Mouse (Mus musculus) heart, adult 18-20 months (tissue): ENCODE measurements around the gene Ppp2r1b. TPM values are rescaled to one million over a fixed set of nuclear protein-coding genes. Genes with fewer than 3 reads are reported as not detected.

Experiments used
- DNase-seq, 2 experiments: peaks; one replicate each; pipeline ENCODE4 v3.0.0; 2021 to 2022; ENCODE audit warnings: mixed read lengths in 1 of 2
- total RNA-seq, 2 experiments: library from RNA; stranded (reverse); gene quantifications; 2 replicates each; pipeline ENCODE4 v1.2.3; 2021

Gene Ppp2r1b
- total RNA-seq, 2 experiments from 2014 or later: 10.6 to 11.3 TPM

DNA sequence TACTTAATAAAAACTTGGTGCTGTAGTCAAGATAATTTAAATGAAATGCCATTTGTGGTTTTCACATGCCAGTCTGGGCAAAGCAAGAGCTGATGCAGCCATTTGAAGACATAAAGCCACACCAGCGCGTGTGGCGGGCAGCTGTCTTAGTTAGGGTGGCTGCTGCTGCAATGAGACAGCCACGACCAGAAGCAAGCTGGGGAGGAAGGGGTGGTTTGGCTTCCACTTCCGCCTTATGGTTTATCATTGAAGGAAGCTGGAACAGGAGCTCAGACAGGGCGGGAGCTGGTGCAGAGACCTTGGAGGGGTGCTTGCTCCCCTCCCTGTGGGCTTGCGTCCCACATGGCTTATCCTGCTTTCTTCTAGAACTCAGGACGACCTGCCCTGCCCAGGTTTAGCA, 20.7 kb downstream of the Ppp2r1b start:
- DNase-seq: no peak

DNA sequence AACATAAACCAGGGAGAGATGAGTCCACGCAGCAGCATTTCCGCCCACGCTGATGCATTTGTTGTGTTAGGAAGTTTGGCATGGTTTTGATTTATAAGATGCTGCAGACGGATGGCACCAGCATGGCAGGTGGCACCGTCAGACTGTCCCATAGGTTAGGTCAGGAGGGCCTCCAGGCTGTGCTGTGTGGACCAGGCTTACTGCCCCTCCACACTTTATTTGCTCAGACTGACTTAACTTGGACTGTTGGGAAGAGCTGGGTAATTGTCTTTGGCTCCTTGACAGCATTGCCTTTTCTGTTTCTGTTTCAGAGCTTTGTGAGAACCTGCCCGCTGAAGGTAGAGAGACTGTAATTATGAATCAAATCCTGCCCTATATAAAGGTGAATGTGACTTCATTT, 21.9 kb downstream of the Ppp2r1b start:
- no peak for DNase-seq

DNA sequence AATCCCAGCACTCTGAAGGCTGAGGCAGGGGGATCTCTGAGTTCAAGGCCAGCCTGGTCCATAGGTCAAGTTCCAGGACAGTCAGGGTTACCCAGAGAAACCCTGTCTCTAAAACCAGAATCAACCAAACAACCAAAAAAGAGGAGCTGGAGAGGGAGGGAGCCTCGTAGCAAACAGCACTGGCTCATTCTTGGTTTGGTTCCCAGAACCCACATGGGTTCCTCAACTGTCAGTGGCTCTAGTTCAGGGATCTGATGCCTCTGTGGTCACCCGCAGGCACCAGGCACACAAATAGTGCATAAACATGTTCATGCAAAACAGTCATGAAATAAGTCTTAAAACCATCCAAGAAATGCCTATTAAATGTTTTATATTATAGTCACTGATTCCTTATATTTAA, 23.1 kb downstream of the Ppp2r1b start:
- no peak for DNase-seq

DNA sequence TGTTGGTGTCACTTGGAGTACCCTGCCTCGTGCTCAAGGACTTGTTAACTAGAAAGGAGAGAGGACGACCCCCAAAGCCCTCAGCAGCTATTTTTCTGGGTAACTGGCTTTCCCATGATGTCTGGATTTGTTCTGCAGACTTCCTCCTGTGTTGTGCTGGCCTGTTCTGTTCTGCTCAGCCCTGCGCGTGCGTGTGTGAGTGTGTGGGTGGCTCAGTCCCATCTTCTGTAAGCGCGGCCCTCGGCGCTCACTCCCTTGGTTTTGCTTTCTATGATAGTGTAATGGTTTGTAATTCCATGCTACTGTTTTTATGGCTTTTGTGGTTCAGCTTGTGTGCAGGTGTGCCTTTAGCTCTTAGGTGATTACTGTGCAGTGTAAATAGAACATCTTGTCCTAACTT, 28.1 kb downstream of the Ppp2r1b start:
- DNase-seq: no peak

DNA sequence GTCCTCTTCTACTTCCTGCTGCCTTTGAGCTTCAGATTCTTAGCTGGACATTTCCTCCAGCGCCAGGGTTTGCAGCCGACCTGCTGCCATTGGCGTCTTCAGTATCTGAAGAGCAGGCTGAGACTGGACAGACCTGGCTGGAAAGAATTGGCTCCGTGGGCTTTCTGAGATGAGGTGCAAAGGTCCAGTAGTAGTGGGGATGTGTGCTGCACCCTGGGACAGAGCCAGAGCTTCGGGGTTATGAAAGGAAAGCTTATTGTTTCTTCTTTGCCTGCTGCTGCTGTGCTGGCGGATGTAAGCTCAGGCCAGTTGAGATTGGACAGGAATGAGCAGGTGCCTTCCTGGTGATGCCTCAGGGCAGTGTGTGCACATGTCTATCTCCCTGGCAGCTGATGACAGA, 28.9 kb downstream of the Ppp2r1b start:
- no peak for DNase-seq

DNA sequence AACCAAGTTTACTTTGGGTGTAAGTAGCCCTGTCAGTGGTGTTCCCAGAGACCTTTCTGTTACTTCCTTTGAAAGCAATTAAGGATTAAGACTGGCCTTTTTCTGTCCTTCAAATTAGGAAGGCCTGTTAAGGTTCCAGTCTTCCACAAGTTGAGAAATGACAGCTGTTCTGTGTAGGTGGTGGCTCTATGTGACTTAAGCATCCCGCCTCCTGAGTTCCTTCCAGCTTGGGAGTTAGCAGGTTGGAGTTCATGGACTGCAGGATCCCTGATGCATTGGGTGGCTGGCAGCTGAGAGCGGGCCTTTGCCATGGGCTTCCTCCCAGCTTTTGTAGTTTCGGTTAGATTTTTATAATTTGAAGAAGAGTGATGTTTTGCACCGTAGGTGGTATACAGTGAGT, 30.4 kb downstream of the Ppp2r1b start:
- no peak for DNase-seq

DNA sequence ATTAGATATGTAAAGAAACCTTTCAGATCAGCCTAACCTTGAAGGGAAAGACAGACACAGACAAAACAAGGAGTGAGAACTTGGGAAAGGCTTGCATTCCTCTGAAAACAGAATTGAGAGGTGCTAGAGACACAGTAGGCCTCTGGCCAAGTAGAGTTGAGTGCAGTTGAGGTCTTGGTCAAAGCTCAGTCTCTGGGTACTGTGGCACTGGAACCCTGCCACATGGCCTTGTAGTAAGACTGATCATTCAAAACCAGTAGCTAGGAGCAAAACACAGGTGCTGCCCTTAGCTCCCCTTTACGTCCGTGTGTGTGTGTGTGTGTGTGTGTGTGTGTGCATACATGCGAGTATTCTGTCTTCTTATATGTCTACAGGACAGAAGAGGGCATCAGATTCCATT, 31.2 kb downstream of the Ppp2r1b start:
- no peak for DNase-seq

DNA sequence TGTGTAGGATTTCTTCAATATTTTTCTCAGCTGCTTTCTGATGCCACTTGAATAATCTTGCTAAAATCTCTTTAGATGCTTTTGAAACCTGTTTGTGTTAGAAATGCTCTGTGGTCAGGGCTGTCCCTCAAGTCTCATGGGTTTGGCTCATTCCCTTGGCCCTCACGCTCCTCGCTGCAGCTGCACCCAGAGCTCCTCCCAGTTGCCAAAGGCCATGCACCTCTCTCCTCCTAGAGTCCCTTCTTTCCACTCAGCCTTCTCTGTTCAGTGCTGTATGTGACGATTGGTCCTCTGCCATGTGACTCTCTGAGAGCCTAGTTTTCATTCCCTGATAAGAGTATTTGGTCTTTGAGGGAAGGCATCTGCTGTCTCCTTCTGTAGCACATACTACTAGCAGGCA, 32.3 kb downstream of the Ppp2r1b start:
- DNase-seq: no peak

DNA sequence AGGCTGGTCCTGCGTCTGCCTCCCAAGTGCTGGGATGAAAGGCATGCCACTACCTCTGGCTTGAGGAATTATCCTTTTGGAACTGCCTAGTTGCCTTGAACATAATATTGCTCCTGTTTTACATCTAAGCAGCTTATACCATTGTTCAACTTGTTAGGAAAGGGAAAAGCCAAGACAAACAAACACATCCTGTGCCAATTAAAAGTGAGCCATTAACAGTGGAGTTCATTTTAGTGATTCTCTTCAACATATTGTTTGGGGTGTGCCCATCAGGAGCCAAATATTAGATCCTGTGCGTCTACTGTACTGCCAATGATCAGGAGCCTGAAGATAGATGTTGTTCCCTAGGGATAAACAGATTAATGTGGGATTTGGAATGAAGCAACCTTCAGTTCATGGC, 37.1 kb downstream of the Ppp2r1b start:
- no peak for DNase-seq

DNA sequence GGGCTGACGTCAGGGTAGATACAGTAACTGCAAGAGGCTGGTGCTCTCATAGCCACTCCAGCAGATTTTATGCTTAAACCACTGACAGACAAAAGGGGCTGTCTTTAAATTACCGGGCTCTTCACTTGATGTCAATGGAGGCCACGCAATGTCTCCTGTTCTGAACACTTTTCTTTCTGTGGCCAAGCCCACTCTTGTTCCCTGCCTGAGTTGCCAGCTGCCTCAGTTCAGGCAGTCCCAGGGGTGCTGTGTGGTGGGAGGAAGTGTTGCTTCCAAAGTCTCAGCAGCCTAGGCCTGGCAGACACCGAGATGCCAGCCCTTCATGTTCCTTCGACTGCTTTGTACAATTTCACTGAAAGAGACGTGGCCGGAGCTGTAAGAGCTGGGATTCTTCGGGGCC, 39.0 kb downstream of the Ppp2r1b start:
- peak; percentile 47 to 48 for DNase-seq

DNA sequence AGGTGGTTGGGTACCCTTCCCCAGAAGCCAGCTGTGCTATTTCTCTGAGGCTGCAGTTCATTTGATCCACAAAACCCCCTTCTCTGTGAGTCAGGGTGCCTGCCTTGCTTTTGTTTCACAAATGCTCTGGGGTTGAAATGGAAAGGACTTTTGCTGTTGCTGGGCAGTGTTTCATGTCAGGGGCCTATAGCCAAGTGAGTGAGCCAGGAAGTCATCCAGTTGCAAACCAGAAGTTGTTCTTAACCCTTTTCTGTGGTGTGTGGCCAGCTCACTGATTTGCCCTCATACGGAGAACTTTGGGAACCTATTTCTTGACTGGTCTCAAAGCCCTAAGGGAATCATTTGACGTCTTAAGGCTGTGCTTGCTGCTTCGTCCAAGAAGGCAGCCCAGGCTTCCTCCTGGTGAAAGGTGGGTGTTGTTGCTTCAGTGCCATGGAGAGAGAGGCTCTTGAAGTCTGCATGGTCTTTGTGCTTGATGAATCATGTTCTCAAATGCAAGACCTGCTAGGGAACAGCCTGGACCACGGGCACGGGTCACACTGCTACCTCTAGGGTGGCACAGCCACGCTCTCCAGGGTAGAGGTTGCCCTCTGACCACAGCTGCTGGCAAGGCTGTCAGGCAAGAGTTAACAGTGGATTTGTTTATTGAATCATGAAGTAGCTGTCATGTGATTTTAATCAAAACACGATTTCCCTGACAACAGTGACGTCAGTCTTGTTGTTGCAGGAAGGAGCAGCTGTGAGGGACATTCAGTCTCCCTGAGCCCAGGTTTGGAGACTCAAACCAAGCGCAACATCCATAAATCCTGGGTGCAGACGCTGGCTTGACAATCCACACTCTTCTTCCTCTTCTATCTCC, 39.9 kb downstream of the Ppp2r1b start:
- DNase-seq: peak; percentile 82 to 89

DNA sequence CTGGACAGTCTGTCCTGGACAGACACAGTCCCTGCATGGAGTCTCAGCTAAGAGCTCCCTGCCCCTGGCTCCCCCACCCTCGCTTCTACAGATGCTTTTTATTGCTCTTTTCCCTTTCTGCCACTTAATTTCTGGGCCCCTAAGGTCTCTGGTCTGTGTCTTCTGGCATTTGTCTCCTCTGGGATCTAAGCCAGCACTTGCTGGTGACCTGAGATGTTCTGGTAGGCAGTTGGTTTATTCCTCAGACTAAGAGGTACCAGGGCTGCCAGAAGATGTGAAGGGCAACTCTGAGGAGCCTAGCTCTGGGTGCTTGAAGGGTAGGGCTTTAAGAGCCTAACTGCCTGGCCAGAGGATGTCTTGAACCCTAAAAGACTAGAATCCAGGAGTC, 40.5 kb downstream of the Ppp2r1b start:
- DNase-seq: no peak

DNA sequence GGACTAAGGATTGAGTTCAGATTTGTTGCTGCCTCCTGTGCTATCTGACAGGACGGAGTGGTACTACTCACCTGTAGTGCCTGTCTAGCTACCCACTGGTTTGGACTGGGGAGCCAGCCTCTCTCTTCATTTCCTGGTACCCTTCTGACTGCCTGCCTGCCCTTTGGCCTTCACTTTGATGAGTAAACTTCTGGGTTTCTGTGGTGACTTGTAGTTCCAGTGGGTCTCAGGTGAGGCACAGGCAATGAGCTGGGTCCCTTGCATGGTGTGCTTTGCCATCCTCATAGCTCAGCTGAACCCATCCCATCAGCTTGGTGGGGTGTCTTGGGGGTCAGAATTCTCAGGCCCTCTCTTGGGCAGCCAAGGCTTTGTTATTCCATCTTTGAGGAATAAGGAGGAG, 41.8 kb downstream of the Ppp2r1b start:
- no peak for DNase-seq

DNA sequence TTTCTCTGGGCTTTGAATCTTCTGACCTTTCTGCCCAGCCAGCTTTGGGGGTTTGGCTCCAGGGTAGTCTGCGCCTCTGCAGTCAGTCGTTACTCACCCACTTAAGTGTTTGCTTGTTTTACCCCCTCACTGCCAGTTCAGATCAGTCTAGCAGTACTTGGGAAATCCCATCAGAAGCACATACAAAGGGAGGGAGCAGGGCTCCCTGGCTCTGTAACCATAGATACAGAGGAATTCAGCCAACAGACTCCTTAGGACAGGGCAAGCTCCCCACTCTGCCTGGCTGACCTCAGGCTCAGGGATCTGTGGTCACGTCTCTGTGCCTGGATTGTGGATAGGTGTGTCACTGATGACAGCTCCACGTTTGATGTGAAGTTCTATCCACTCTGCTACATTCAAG, 42.2 kb downstream of the Ppp2r1b start:
- peak; percentile 48 to 58 for DNase-seq

DNA sequence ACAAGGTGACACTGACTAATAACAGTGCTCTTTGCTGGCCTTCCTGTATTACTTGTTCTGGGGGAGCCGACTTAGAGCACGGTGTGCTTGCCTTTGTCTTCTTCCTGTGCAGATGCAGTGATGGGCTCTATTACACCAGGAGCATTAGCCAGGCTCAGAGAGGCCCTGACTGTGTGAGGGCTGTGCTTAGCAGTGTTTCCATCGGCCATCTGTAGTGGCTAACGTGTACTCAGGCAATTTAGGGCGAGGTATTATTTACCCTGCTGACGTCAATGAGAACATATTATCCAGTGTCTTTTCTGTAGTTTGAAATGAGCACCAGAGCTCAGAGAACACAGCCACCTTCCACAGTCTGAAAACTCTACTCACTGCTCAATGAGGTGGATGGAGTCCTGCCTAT, 44.1 kb downstream of the Ppp2r1b start:
- no peak for DNase-seq

DNA sequence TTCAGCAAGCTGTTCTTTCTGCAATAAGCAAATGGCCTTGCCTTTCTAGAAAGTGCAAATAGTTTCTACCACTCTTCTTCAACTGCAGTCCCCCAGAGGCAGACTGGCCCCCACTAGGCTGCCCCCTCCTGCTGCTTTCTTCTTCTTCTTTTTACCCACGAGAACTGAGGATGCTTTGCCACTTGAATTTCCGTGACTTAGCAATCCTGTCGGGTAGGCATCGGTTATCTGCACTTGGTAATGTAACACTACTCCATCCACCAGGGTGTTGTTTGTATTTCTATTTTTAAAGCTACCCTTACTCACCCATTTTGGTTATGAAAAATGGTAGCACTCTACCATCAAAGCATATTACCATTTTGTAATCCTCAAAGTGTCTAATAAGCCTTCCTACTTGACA, 44.9 kb downstream of the Ppp2r1b start:
- DNase-seq: no peak

DNA sequence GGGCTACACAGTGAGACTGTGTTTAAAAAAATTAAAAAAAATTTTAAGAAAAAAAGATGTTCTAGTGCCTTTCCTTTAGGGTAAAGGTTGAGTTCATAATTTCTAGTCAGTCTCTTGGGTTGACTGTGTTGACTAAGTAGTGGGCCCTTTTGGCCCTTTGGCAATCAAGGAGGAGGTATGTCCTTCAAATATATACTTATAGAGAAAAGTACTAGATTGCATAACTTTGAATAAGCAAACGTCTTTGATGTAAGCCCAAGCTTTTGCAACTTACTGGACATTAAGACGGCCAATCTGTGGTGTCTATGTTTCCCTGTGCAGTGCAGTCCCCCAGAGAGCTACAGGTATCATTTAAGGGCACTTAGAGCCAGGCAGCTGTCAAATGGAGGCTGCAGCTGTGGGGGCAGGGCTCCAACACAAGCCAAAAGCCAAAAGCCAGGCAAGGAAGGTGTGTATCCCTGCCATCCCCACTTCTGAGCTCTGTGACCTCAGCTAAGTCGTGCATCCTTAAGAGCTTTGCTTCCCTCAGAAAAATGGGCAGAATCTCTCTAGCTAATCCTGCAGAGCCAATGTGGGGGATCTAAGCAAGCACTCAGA, 45.5 kb downstream of the Ppp2r1b start:
- DNase-seq: no peak

DNA sequence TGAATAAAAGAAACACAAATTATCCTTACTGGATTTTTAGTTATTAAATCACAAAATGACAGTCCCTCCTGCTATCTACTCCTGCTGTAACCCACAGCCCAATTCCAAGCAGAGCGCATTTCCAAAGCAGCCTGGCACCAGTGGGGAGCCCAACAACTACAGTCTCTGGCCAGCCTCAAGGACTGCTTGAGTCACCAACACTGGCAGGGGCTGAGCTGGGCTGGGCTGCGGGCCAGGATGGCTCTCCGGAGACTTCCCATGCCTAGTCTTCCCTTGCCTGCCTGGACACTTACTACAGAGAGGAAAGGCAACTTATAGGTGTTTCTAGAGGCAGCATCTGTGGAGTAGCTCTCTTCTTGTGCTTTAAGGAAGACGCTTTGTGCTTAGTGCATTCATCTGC, 48.6 kb downstream of the Ppp2r1b start:
- DNase-seq: peak; percentile 83 to 85

DNA sequence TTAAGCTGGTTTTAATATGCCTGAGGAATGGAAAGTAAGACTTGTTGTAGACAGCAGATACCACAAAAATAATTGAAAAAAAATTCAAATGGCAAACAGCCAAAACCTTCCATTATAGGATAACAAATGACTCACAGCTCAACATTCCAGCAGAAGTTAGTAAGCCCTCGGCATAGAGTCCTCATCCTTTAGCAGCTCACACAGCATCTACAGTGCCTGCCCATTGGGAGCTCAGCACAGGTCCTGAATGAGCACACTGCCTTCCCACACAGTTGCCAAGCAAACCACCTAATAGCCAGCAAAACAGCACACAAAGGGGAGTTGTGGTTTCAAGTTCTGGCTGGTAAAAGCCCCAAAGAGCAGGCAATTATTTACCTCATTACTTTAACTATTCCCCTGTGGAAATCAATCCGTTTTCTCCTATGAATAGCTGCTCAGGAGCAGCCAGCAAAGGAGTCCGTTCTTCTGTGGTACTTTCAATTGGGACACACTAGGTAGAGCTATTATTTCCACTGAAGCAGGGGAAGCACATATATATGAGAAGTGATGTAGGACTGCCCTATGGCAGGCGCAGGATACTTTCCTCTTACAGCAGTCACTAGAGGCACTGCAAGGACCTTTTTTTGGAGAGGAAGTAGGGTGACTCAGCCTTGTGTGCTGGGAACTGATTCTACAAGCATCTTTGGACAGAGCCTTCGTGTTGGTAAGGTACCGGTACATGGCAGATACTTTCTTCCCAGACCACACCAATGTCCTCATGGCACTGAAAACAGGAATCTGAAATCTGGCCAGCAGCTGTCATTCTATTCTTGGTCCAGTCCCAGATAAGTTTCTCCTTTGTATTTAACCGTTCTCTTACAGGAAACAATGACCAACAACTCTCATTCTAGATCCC, 55.2 kb downstream of the Ppp2r1b start:
- DNase-seq: peak; percentile 49 to 60

DNA sequence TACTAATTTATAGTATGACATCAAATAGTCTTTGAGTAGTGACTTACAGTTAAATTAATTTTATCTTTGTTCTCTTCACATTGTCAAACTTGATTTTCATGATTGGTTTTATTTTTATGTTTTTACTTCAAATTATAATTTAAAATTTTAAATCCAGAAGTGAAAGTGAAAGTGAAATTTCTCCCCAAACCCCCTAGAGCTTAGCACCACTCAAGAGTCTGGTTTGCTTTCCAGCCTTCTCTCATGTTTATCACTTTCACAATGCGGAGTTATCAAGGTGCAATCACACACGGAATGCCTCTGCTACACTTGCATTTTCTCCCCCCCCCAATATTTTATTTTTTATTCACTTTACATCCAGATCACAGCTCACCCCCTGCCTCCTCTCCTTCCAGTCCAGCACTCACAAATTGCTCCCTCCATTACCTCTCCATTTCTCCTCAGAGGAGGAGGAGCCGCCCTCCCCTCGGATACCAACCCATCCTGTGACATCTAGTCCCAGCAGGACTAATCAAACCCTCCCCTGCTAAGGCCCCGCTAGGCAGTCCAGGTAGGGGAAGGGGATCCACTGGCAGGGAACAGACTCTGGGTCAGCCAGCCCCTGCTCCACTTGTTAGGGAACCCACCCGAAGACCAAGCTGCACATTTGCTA, 59.2 kb downstream of the Ppp2r1b start:
- DNase-seq: no peak

DNA sequence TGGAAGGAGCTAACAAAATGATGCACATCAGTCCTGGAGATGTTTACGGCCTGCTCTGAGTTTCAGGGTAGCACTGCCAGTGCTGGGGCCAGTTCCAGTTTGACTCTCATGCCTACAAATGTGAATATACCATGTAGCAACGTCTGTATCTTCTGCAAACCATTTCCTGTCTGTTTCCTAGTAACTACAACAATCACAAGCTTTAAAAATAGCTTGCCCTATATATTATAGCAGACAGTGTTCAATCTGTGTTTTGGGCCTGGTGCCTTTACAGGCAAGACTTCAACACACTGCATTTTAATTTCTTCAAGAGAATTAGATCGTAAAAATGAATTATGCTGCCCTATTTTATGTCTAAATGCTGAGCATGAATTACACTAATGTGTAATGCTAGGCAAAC, 60.2 kb downstream of the Ppp2r1b start:
- no peak for DNase-seq

DNA sequence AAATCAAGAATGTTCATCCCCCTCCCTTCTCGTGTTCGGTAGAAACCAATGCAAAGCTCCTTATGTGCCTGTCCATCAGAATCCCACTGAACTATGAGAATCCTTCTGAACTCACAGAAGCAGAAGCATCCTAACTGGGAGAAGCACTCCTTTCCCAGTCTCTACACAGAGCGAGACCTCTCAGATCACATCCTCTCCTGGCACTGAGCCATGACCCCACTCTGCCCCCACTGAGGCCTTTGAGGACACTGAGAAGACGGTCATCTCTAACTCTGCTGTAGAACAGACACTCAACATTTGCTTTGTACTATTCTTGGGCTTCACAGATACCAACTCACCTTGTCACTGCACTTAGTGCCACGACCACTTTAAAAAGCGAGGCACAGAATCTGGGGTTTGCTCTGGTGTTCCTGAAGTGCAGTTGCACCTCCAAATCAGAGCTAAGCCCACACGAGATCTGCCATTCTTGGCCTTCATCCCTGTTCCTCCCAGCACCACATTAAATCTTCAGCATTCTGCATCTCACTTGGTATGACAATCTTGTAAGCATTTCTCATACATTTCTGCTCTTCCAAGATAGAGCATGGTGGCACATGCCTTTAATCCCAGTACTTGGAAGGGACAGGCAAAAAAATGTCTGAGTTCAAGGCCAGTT, 66.9 kb downstream of the Ppp2r1b start:
- no peak for DNase-seq
